Mouse (Mus musculus) c-Kit-negative CD71-positive TER-119-positive erythroid progenitor cells, embryonic 14.5 days (primary cell): ENCODE results near the gene Smyd3.

ENCODE experiments used
- DNase-seq: peaks from one replicate; pipeline ENCODE4 v3.0.0-alpha.2; 2013; ENCODE audit warnings: low read depth, low spot score

Smyd3 gene

GRCm38 (mm10) chr1:179231777-179232661 is 285.8 kb downstream of the Smyd3 start:
- DNase-seq: peak; percentile 12

- DNase-seq: no peak
These were observed 288.3 kb downstream of the Smyd3 start for GRCm38 (mm10) chr1:179229515-179229914.

GRCm38 (mm10) chr1:179220290-179220689 is 297.6 kb downstream of the Smyd3 start:
- DNase-seq: no peak

GRCm38 (mm10) chr1:179218061-179218460 is 299.8 kb downstream of the Smyd3 start:
- no peak for DNase-seq

- DNase-seq: no peak
These were observed 300.8 kb downstream of the Smyd3 start for GRCm38 (mm10) chr1:179217036-179217435.

GRCm38 (mm10) chr1:179213381-179213780 is 304.5 kb downstream of the Smyd3 start:
- no peak for DNase-seq

- DNase-seq: no peak
These were observed 305.5 kb downstream of the Smyd3 start for GRCm38 (mm10) chr1:179212295-179212694.

- DNase-seq: no peak
These were observed 306.5 kb downstream of the Smyd3 start for GRCm38 (mm10) chr1:179211313-179211712.

GRCm38 (mm10) chr1:179207846-179208595 is 309.8 kb downstream of the Smyd3 start:
- DNase-seq: no peak

- DNase-seq: no peak
These were observed 310.6 kb downstream of the Smyd3 start for GRCm38 (mm10) chr1:179207180-179207741.

- DNase-seq: no peak
These were observed 319.2 kb downstream of the Smyd3 start for GRCm38 (mm10) chr1:179198517-179199200.

- no peak for DNase-seq
These were observed 319.9 kb downstream of the Smyd3 start for GRCm38 (mm10) chr1:179197821-179198516.

GRCm38 (mm10) chr1:179197156-179197555 is 320.7 kb downstream of the Smyd3 start:
- DNase-seq: no peak

GRCm38 (mm10) chr1:179196422-179196821 is 321.4 kb downstream of the Smyd3 start:
- DNase-seq: no peak

GRCm38 (mm10) chr1:179192781-179193180 is 325.1 kb downstream of the Smyd3 start:
- DNase-seq: no peak

GRCm38 (mm10) chr1:179190837-179191236 is 327.0 kb downstream of the Smyd3 start:
- DNase-seq: no peak

GRCm38 (mm10) chr1:179187171-179187570 is 330.7 kb downstream of the Smyd3 start:
- no peak for DNase-seq

GRCm38 (mm10) chr1:179184631-179185030 is 333.2 kb downstream of the Smyd3 start:
- no peak for DNase-seq

- DNase-seq: no peak
These were observed 334.3 kb downstream of the Smyd3 start for GRCm38 (mm10) chr1:179183499-179183898.

GRCm38 (mm10) chr1:179180546-179180945 is 337.3 kb downstream of the Smyd3 start:
- DNase-seq: no peak
